Mouse (Mus musculus) CD4-positive, CD25-positive, alpha-beta regulatory T cell, adult 4 months (primary cell): ENCODE measurements at regions not wholly inside any gene's neighbourhood (a gene's known extent, or its start where the extent isn't known, plus 50 kb on each side); places are given as distances from the start of the nearest gene placed in this dataset.

Source experiments
- ATAC-seq: one replicate; pipeline ENCODE4 v1.8.0; 2017

GRCm38 (mm10) chr3:37909008-37909407, 184.7 kb upstream of the Gm5148 start:
- ATAC-seq, result no peak

- no peak for ATAC-seq
Observed at GRCm38 (mm10) chr3:37908456-37908855, 184.2 kb upstream of the Gm5148 start.

- no peak for ATAC-seq
Observed at GRCm38 (mm10) chr3:37907432-37908088, 183.3 kb upstream of the Gm5148 start.

GRCm38 (mm10) chr3:37906806-37907251, 182.5 kb upstream of the Gm5148 start:
- ATAC-seq, result no peak

- ATAC-seq, result no peak
Observed at GRCm38 (mm10) chr3:37904188-37904587, 179.9 kb upstream of the Gm5148 start.

- ATAC-seq, result no peak
Observed at GRCm38 (mm10) chr3:37903482-37903881, 179.2 kb upstream of the Gm5148 start.

GRCm38 (mm10) chr3:37903021-37903420, 178.7 kb upstream of the Gm5148 start:
- ATAC-seq, result no peak

GRCm38 (mm10) chr3:37897392-37897791, 173.1 kb upstream of the Gm5148 start:
- ATAC-seq, result no peak

- ATAC-seq, result no peak
Observed at GRCm38 (mm10) chr3:37896821-37897311, 172.6 kb upstream of the Gm5148 start.

- no peak for ATAC-seq
Observed at GRCm38 (mm10) chr3:37894599-37894998, 170.3 kb upstream of the Gm5148 start.

- ATAC-seq, result no peak
Observed at GRCm38 (mm10) chr3:37890202-37890601, 165.9 kb upstream of the Gm5148 start.

- ATAC-seq, result no peak
Observed at GRCm38 (mm10) chr3:37888455-37888854, 164.2 kb upstream of the Gm5148 start.

- no peak for ATAC-seq
Observed at GRCm38 (mm10) chr3:37887711-37888110, 163.4 kb upstream of the Gm5148 start.

GRCm38 (mm10) chr3:37886705-37887454, 162.6 kb upstream of the Gm5148 start:
- ATAC-seq, result no peak

GRCm38 (mm10) chr3:37885776-37886175, 161.5 kb upstream of the Gm5148 start:
- ATAC-seq, result no peak

GRCm38 (mm10) chr3:37882417-37882816, 158.1 kb upstream of the Gm5148 start:
- no peak for ATAC-seq

- ATAC-seq, result no peak
Observed at GRCm38 (mm10) chr3:37881016-37881415, 156.7 kb upstream of the Gm5148 start.

GRCm38 (mm10) chr3:37879056-37879455, 154.8 kb upstream of the Gm5148 start:
- no peak for ATAC-seq

- ATAC-seq, result no peak
Observed at GRCm38 (mm10) chr3:37876016-37876765, 151.9 kb upstream of the Gm5148 start.

GRCm38 (mm10) chr3:37875331-37876015, 151.2 kb upstream of the Gm5148 start:
- no peak for ATAC-seq

- no peak for ATAC-seq
Observed at GRCm38 (mm10) chr3:37874864-37875263, 150.6 kb upstream of the Gm5148 start.

- ATAC-seq, result no peak
Observed at GRCm38 (mm10) chr3:37874346-37874745, 150.1 kb upstream of the Gm5148 start.

GRCm38 (mm10) chr3:37872329-37872728, 148.0 kb upstream of the Gm5148 start:
- no peak for ATAC-seq
